ENCODE assay signal across 30 mouse cellular contexts in genomic region chrX:71205821-71206542, GRCm38 (mm10). TPM values are rescaled to one million over a fixed set of nuclear protein-coding genes. Genes with fewer than 3 reads are reported as not detected.
DNase-seq lines count a peak whose midpoint lies in the region; ATAC-seq and TF ChIP-seq lines count a peak whose summit lies in the region.
"Had no signal": no experiment of that assay in that cellular context is flagged by ENCODE, and none has a peak within 500 bp of the region (broad histone marks: within the 10 kb centered on the region; RNA-seq: fewer than 3 reads in every experiment).

No protein-coding gene starts in this region.

- TF ChIP-seq CTCF in bone marrow macrophage, adult 2 months (IDR thresholded peaks at IDR 0.05; ENCODE audit: low read depth, low read length), result no peak
- TF ChIP-seq CTCF in heart, adult 2 months (IDR thresholded peaks at IDR 0.05), result no peak

- intact Hi-C loops in heart, adult 2 months (cut with DNase I), result no loop called here

- peak overlapping the region; percentile 42 for H3K27ac ChIP-seq in bone marrow macrophage, adult 2 months (ENCODE audit: insufficient read depth, low read depth, low read length)
- H3K27ac ChIP-seq in embryonic facial prominence, embryonic 10.5 days (replicated peaks), result no peak overlapping the region
- no peak overlapping the region for H3K27ac ChIP-seq in heart, adult 2 months
- H3K27ac ChIP-seq: embryonic facial prominence, embryonic 12.5 days; forebrain, embryonic 15.5 days; heart, embryonic 10.5 days; heart, embryonic 15.5 days; intestine, embryonic 15.5 days; layer of hippocampus, adult 2 months; left cerebral cortex, adult 2 months; limb, embryonic 12.5 days; liver, embryonic 15.5 days; lung, embryonic 15.5 days; midbrain, embryonic 10.5 days; midbrain, embryonic 15.5 days; stomach, postnatal 0 days had no signal

- 92% methylated on average over 1 of the region's 1 CpGs for WGBS in embryonic facial prominence, embryonic 10.5 days
- 82% methylated on average over 1 of the region's 1 CpGs for WGBS in heart, adult 2 months

- TF ChIP-seq POLR2A in bone marrow macrophage, adult 2 months (IDR thresholded peaks at IDR 0.05; ENCODE audit: borderline replicate concordance, low read depth, low read length), result no peak
- no peak for TF ChIP-seq POLR2A in heart, adult 2 months (IDR thresholded peaks at IDR 0.05; ENCODE audit: insufficient read depth, low read depth, low read length)

- no peak overlapping the region for H3K9ac ChIP-seq in heart, adult 2 months (ENCODE audit: low read depth, low read length)
- H3K9ac ChIP-seq: embryonic facial prominence, embryonic 12.5 days; forebrain, embryonic 15.5 days; heart, embryonic 15.5 days; intestine, embryonic 15.5 days; limb, embryonic 12.5 days; liver, embryonic 15.5 days; lung, embryonic 15.5 days; midbrain, embryonic 15.5 days had no signal

- H3K9me3 ChIP-seq in embryonic facial prominence, embryonic 10.5 days, result no peaks in the 10 kb centered on the region
- H3K9me3 ChIP-seq: embryonic facial prominence, embryonic 12.5 days; forebrain, embryonic 15.5 days; G1E; heart, embryonic 10.5 days; heart, embryonic 15.5 days; intestine, embryonic 15.5 days; limb, embryonic 12.5 days; liver, embryonic 15.5 days; lung, embryonic 15.5 days; midbrain, embryonic 10.5 days; midbrain, embryonic 15.5 days had no signal

- ATAC-seq in CD4-positive, CD25-positive, alpha-beta regulatory T cell, adult 4 months, result peak; percentile 63
- peak; percentile 93 for ATAC-seq in megakaryocyte, adult 5-6 weeks (ENCODE audit: poor library complexity, severe bottlenecking)
- ATAC-seq: forebrain, embryonic 15.5 days; hindbrain, embryonic 16.5 days; intestine, embryonic 15.5 days; midbrain, embryonic 15.5 days had no signal

- peaks cover 15% of the 10 kb centered on the region for H3K27me3 ChIP-seq in embryonic facial prominence, embryonic 10.5 days (replicated peaks; ENCODE audit: low read depth, poor library complexity, severe bottlenecking)
- H3K27me3 ChIP-seq in heart, adult 2 months (ENCODE audit: control insufficient read depth, insufficient read depth, low read length), result no peaks in the 10 kb centered on the region
- H3K27me3 ChIP-seq: embryonic facial prominence, embryonic 12.5 days; forebrain, embryonic 15.5 days; heart, embryonic 15.5 days; intestine, embryonic 15.5 days; limb, embryonic 12.5 days; liver, embryonic 15.5 days; lung, embryonic 15.5 days; midbrain, embryonic 15.5 days had no signal

- peaks cover 8% of the 10 kb centered on the region for H3K4me1 ChIP-seq in bone marrow macrophage, adult 2 months (ENCODE audit: control insufficient read depth, insufficient read depth, low read length)
- no peaks in the 10 kb centered on the region for H3K4me1 ChIP-seq in embryonic facial prominence, embryonic 10.5 days
- H3K4me1 ChIP-seq in heart, adult 2 months (ENCODE audit: control insufficient read depth, insufficient read depth, low read length), result no peaks in the 10 kb centered on the region
- H3K4me1 ChIP-seq: embryonic facial prominence, embryonic 12.5 days; forebrain, embryonic 15.5 days; heart, embryonic 10.5 days; heart, embryonic 15.5 days; intestine, embryonic 15.5 days; limb, embryonic 12.5 days; liver, embryonic 15.5 days; lung, embryonic 15.5 days; midbrain, embryonic 10.5 days; midbrain, embryonic 15.5 days had no signal

- no peak for TF ChIP-seq EP300 in heart, adult 2 months (IDR thresholded peaks at IDR 0.05; ENCODE audit: insufficient read depth, low read depth, low read length)

- no peak for DNase-seq in embryonic facial prominence, embryonic 10.5 days (ENCODE audit: low spot score)
- no peak for DNase-seq in ovary, postnatal 36 days (ENCODE audit: low spot score)
- no peak for DNase-seq in heart, adult 2 months
- DNase-seq in adrenal gland, postnatal 4 days (ENCODE audit: low spot score in 2 of 2), result no peak
- DNase-seq: adrenal gland, postnatal 25 days; B cell, adult 2 months; cerebellum, adult 2 months; cerebellum, postnatal 14 days; kidney, adult 2 months; kidney, postnatal 36 days; thymus, adult 2 months; thymus, postnatal 36 days had no signal

- H3K36me3 ChIP-seq in embryonic facial prominence, embryonic 10.5 days (replicated peaks), result no peaks in the 10 kb centered on the region
- H3K36me3 ChIP-seq in heart, adult 2 months (ENCODE audit: control insufficient read depth, insufficient read depth, low read length), result no peaks in the 10 kb centered on the region
- H3K36me3 ChIP-seq: embryonic facial prominence, embryonic 12.5 days; forebrain, embryonic 15.5 days; G1E; heart, embryonic 10.5 days; heart, embryonic 15.5 days; intestine, embryonic 15.5 days; limb, embryonic 12.5 days; liver, embryonic 15.5 days; lung, embryonic 15.5 days; midbrain, embryonic 10.5 days; midbrain, embryonic 15.5 days had no signal

- no peak overlapping the region for H3K4me3 ChIP-seq in bone marrow macrophage, adult 2 months (ENCODE audit: insufficient read depth, low read length)
- no peak overlapping the region for H3K4me3 ChIP-seq in embryonic facial prominence, embryonic 10.5 days
- no peak overlapping the region for H3K4me3 ChIP-seq in heart, adult 2 months
- H3K4me3 ChIP-seq: embryonic facial prominence, embryonic 12.5 days; forebrain, embryonic 15.5 days; heart, embryonic 10.5 days; heart, embryonic 15.5 days; intestine, embryonic 15.5 days; layer of hippocampus, adult 2 months; left cerebral cortex, adult 2 months; limb, embryonic 12.5 days; liver, embryonic 15.5 days; lung, embryonic 15.5 days; midbrain, embryonic 10.5 days; midbrain, embryonic 15.5 days had no signal

- no peaks in the 10 kb centered on the region for H3K79me2 ChIP-seq in heart, adult 2 months (replicated peaks; ENCODE audit: control insufficient read depth, insufficient read depth, low read length)

RNA-seq across cellular contexts. Expression of gene Mtm1, which starts 4.6 kb away (rescaled TPM):
- polyA plus RNA-seq in CD4-positive, CD25-positive, alpha-beta regulatory T cell, adult 4 months (2017; shearing (Covaris generic)), result 10 to 100 TPM; 12.0 to 13.5 TPM
- polyA plus RNA-seq in bone marrow macrophage, adult 2 months (2012; ENCODE audit: insufficient read depth, insufficient read length, missing spikeins), result 17.4 and 19.3 TPM in 2 replicates
- 22.5 and 31.5 TPM in 2 replicates for total RNA-seq in megakaryocyte, adult 5-6 weeks (2015)
- 55.2 and 59.7 TPM in 2 replicates for total RNA-seq in megakaryocyte, adult 5-6 weeks (2017)
- polyA plus RNA-seq in embryonic facial prominence, embryonic 10.5 days (2016; fragmentation: Nextera tagmentation; extraction: Ambion mirVana), result 2.3 and 2.7 TPM in 2 replicates
- total RNA-seq in heart, adult 2 months (2021), result 10 to 100 TPM; 15.6 to 18.9 TPM
- polyA plus RNA-seq in heart, adult 2 months (2012; rRNA removed), result 5.0 and 10.7 TPM in 2 replicates
- 10 to 100 TPM; 18.0 to 19.5 TPM for total RNA-seq in adrenal gland, postnatal 4 days (2021)
